Mouse (Mus musculus) c-Kit-positive CD71-negative TER-119-negative erythroid progenitor cells, embryonic 14.5 days (primary cell): ENCODE measurements around the gene Vmn1r206.
"Not testable (repeated sequence)": the region's sequence is repeated elsewhere in the genome, so short reads cannot be mapped to it uniquely, and the experiment has no call there.

ENCODE experiments used
- DNase-seq: peaks from one replicate; pipeline ENCODE4 v3.0.0-alpha.2; 2013; ENCODE audit warnings: low read depth

Vmn1r206 gene

GRCm38 (mm10) chr13:22624151-22624550, at the start of gene Vmn1r206:
TSS of gene Vmn1r206 (minus strand) at chr13:22624251.
- not testable (repeated sequence) for DNase-seq

GRCm38 (mm10) chr13:22592900-22593299, 31.2 kb downstream of the Vmn1r206 start, which contains the start of gene Vmn1r205:
TSS of gene Vmn1r205 (minus strand) at chr13:22593000.
- no peak for DNase-seq

DNA sequence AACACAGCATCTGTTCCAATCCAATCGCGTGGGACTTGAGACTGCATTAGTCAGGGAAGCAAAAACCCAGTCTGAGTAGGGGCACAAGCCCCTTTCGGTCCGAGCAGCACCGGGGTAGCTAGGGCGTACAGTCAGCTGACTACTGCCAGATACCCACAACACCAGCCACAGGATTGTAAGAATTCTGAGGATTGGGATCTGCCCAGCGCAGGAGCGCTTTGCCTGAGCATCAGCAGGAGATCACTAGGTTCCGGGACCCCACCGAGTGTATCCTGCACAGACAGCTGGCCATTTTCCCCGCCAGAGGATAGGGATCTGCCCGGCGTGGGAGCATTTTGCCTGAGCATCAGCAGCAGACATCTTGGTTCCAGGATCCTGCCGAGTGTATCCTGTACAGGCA, 40.7 kb downstream of the Vmn1r206 start:
- not testable (repeated sequence) for DNase-seq

DNA sequence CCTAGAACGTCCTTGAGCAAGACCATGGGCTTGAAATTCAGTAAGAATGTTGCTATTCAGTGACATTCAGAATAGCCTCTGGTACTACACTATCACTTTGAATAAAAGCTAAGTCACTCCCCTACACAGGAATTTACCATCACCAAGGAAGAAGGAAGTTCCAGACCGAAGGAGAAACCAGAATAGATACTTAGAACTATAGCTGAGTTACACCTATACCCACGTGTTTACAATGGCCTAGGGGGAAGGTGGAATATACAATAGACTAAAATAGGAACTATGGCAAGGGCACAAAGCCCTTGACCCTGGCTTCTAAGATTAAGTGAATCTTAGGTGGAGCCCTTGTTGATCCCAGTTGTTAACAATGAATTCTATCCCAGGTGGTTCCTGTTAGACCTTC, 49.1 kb downstream of the Vmn1r206 start:
- DNase-seq, result not testable (repeated sequence)
